ENCODE assay signal across 21 mouse cellular contexts in the genomic region with DNA sequence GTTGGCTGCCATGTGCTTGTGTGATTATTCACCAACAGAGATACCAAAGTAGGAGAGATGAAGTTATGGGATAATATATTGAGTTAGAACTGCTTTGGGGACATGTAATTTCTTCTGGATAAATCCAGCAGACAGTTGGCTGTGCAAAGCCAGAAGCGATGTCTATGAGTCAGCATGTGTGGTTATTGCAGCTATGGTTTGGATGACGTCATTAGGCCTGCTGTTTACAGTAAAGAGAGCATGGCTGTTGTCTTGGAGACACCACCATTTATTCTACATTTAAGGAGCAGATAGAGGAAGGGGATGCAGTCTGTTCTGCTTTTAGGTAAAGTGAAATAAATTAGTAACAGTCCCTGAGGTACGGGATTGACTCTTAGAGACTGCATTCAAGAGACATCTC. TPM values are rescaled to one million over a fixed set of nuclear protein-coding genes. Genes with fewer than 3 reads are reported as not detected.
A peak's percentile ranks its signal among the peaks of the same experiment; 100 is the strongest.
DNase-seq lines count a peak whose midpoint lies in the region; ATAC-seq and TF ChIP-seq lines count a peak whose summit lies in the region.
"Had no signal": no experiment of that assay in that cellular context is flagged by ENCODE, and none has a peak within 500 bp of the region (broad histone marks: within the 10 kb centered on the region; RNA-seq: fewer than 3 reads in every experiment).

No protein-coding gene starts in this region.

- in situ Hi-C loops in CH12.LX (cut with MboI; ENCODE audit: low pct_ligation_motif_present, low pct_unique_long_range_greater_than_20kb, low sequenced_read_pairs): no loop called here

- dilution Hi-C loops in CH12.LX (cut with MboI; ENCODE audit: extremely low pct_ligation_motif_present, extremely low pct_unique_long_range_greater_than_20kb, low sequenced_read_pairs): no loop called here

- no peaks in the 10 kb centered on the region for H3K79me2 ChIP-seq in CH12.LX (replicated peaks; ENCODE audit: control insufficient read depth, extremely low read depth, insufficient read depth, poor library complexity, severe bottlenecking)

- H3K4me1 ChIP-seq in CH12.LX (ENCODE audit: control insufficient read depth in 1 of 2, insufficient read depth in 2 of 2): peaks cover 4 to 14% of the 10 kb centered on the region in 2 experiments; a peak in 3 of 4 replicates
- H3K4me1 ChIP-seq: forebrain, embryonic 15.5 days; heart, embryonic 12.5 days; hindbrain, embryonic 12.5 days; limb, embryonic 12.5 days; liver, embryonic 13.5 days had no signal

- ATAC-seq in megakaryocyte progenitor cell, adult 5-6 weeks (replicated peaks; ENCODE audit: poor library complexity): peak; percentile 52
- ATAC-seq: forebrain, embryonic 15.5 days had no signal

- DNase-seq in 3T3-L1 (ENCODE audit: low read depth, low spot score) (peak; percentile 90), CH12.LX (ENCODE audit: extremely low read depth) (peak; percentile 34)
- peak; percentile 56 for DNase-seq in brain, adult 2 months (ENCODE audit: low read depth, low spot score)
- no peak for DNase-seq in adrenal gland, adult (ENCODE audit: inconsistent age in 2 of 2, low spot score in 1 of 2)
- DNase-seq in adrenal gland, adult 18-20 months (ENCODE audit: low spot score in 2 of 2): no peak
- DNase-seq in layer of hippocampus, adult 18-20 months (ENCODE audit: low spot score in 2 of 2): no peak
- DNase-seq: adrenal gland, postnatal 25 days; cerebellum, adult 2 months; heart, postnatal 14 days; kidney, postnatal 4 days; liver, embryonic 13.5 days; lung, embryonic 14.5 days; lung, postnatal 36 days; right cerebral cortex, adult 18-20 months; thymus, postnatal 36 days had no signal

- no peak for TF ChIP-seq RAD21 in CH12.LX (IDR thresholded peaks at IDR 0.05; ENCODE audit: low read depth, low read length)

- TF ChIP-seq EP300 in CH12.LX (IDR thresholded peaks at IDR 0.05; ENCODE audit: low read length): no peak

- no peak for TF ChIP-seq CTCF in CH12.LX (conservative IDR thresholded peaks at IDR 0.05 in 1 of 2, IDR thresholded peaks at IDR 0.05 in 1 of 2; ENCODE audit: low read depth in 2 of 2, low read length in 2 of 2)

- no peak overlapping the region for H3K4me2 ChIP-seq in CH12.LX (ENCODE audit: insufficient read depth, low read depth, poor library complexity, severe bottlenecking)
- H3K4me2 ChIP-seq: forebrain, embryonic 15.5 days; heart, embryonic 12.5 days; hindbrain, embryonic 12.5 days; kidney, embryonic 15.5 days; limb, embryonic 12.5 days; liver, embryonic 13.5 days; lung, embryonic 14.5 days had no signal

- no peak overlapping the region for H3K27ac ChIP-seq in CH12.LX (ENCODE audit: insufficient read depth, low read depth)
- H3K27ac ChIP-seq: forebrain, embryonic 15.5 days; hindbrain, embryonic 12.5 days; kidney, embryonic 15.5 days; limb, embryonic 12.5 days; liver, embryonic 13.5 days had no signal

- no peak overlapping the region for H3K9ac ChIP-seq in CH12.LX (ENCODE audit: insufficient read depth, low read depth)
- H3K9ac ChIP-seq: forebrain, embryonic 15.5 days; heart, embryonic 12.5 days; hindbrain, embryonic 12.5 days; kidney, embryonic 15.5 days; limb, embryonic 12.5 days; liver, embryonic 13.5 days; lung, embryonic 14.5 days had no signal

- no peaks in the 10 kb centered on the region for H3K9me3 ChIP-seq in CH12.LX (replicated peaks; ENCODE audit: low read length)
- H3K9me3 ChIP-seq: forebrain, embryonic 15.5 days; heart, embryonic 12.5 days; hindbrain, embryonic 12.5 days; kidney, embryonic 15.5 days; limb, embryonic 12.5 days; liver, embryonic 13.5 days had no signal

- no peaks in the 10 kb centered on the region for H3K27me3 ChIP-seq in CH12.LX (replicated peaks)
- H3K27me3 ChIP-seq: forebrain, embryonic 15.5 days; heart, embryonic 12.5 days; hindbrain, embryonic 12.5 days; kidney, embryonic 15.5 days; limb, embryonic 12.5 days; liver, embryonic 13.5 days had no signal

- no peaks in the 10 kb centered on the region for H3K36me3 ChIP-seq in CH12.LX (replicated peaks in 1 of 2; ENCODE audit: control insufficient read depth in 1 of 2, insufficient read depth in 1 of 2, low read length in 1 of 2)
- H3K36me3 ChIP-seq: forebrain, embryonic 15.5 days; heart, embryonic 12.5 days; hindbrain, embryonic 12.5 days; kidney, embryonic 15.5 days; limb, embryonic 12.5 days; liver, embryonic 13.5 days had no signal

- TF ChIP-seq POLR2A in CH12.LX (IDR thresholded peaks at IDR 0.05; ENCODE audit: low read depth, low read length): no peak

- no peak overlapping the region for H3K4me3 ChIP-seq in CH12.LX (replicated peaks in 1 of 3; ENCODE audit: low read depth in 2 of 3, low read length in 2 of 3, poor library complexity in 1 of 3)
- H3K4me3 ChIP-seq: forebrain, embryonic 15.5 days; heart, embryonic 12.5 days; hindbrain, embryonic 12.5 days; kidney, embryonic 15.5 days; limb, embryonic 12.5 days; liver, embryonic 13.5 days had no signal

TF ChIP-seq in CH12.LX, 34 proteins besides CTCF, POLR2A, EP300 and RAD21:
- TF ChIP-seq JUN (IDR thresholded peaks at IDR 0.05; ENCODE audit: insufficient read depth, low read depth, low read length): peak; percentile 54
- TF ChIP-seq E2F4 (IDR thresholded peaks at IDR 0.05; ENCODE audit: insufficient replicate concordance, low read depth, low read length): no peak
- TF ChIP-seq JUND (conservative IDR thresholded peaks at IDR 0.05; ENCODE audit: low read depth, low read length): peak; percentile 77
- no peak for TF ChIP-seq KAT2A (IDR thresholded peaks at IDR 0.05; ENCODE audit: insufficient replicate concordance, low read length)
TF ChIP-seq in CH12.LX: peak in this region for 2.

RNA-seq across cellular contexts. Expression of a gene that starts 14.9 kb away (rescaled TPM):
- total RNA-seq in CH12.LX (2012; rRNA removed): not detected in 2 replicates
- total RNA-seq in CH12.LX (2014; rRNA removed): not detected in 2 replicates
- 0.10 TPM in 1 of 2 replicates, not detected in the other for polyA plus RNA-seq in CH12.LX (2012; ENCODE audit: insufficient read length, low read depth)
- total RNA-seq in megakaryocyte progenitor cell, adult 5-6 weeks (2015): not detected in 2 replicates
- total RNA-seq in megakaryocyte progenitor cell, adult 5-6 weeks (2017): not detected in 2 replicates
- not detected for total RNA-seq in adrenal gland, adult 18-20 months (2021)
- under 1 TPM; 0.13 to 0.35 TPM for total RNA-seq in layer of hippocampus, adult 18-20 months (2021)

Comparison
In these comparisons a context has a peak if more than half of its experiments do, and no peak if none do; other contexts are left out.
1. DNase-seq: peak in 3T3-L1 (single experiment), CH12.LX (single experiment) and brain, adult 2 months (single experiment); none in adrenal gland, adult (0 of 2), adrenal gland, adult 18-20 months (0 of 2) and layer of hippocampus, adult 18-20 months (0 of 2).